Mouse (Mus musculus) forebrain, embryonic 15.5 days (tissue): ENCODE results near the gene Chrna5. TPM values are rescaled to one million over a fixed set of nuclear protein-coding genes. Genes with fewer than 3 reads are reported as not detected.

Experiments used
- ATAC-seq: fragments of 200-750 bp; cut with Nextera tagmentation; replicated peaks from 2 replicates; pipeline ENCODE4 v1.8.0; 2017; ENCODE audit warnings: mild to moderate bottlenecking, moderate TSS enrichment, moderate library complexity
- H3K27ac ChIP-seq: fragments of 300-500 bp; sonication (generic); replicated peaks from 2 replicates; pipeline ENCODE4 v1.5.1; 2015; ENCODE audit warnings: mild to moderate bottlenecking, inconsistent platforms
- H3K27me3 ChIP-seq: fragments of 300-500 bp; sonication (generic); 2 replicates; pipeline ENCODE4 v1.6.1; 2015; ENCODE audit warnings: inconsistent platforms
- H3K36me3 ChIP-seq: fragments of 300-500 bp; sonication (generic); 2 replicates; pipeline ENCODE4 v1.6.1; 2015; ENCODE audit warnings: mild to moderate bottlenecking, inconsistent platforms
- H3K4me1 ChIP-seq: fragments of 300-500 bp; sonication (generic); 2 replicates; pipeline ENCODE4 v1.6.1; 2015; ENCODE audit warnings: inconsistent platforms
- H3K4me2 ChIP-seq: fragments of 300-500 bp; sonication (generic); replicated peaks from 2 replicates; pipeline ENCODE4 v1.6.1; 2015; ENCODE audit warnings: mild to moderate bottlenecking, inconsistent platforms
- H3K4me3 ChIP-seq: fragments of 300-500 bp; sonication (generic); 2 replicates; pipeline ENCODE4 v1.5.1; 2015; ENCODE audit warnings: mild to moderate bottlenecking, inconsistent platforms
- H3K9ac ChIP-seq: fragments of 300-500 bp; sonication (generic); replicated peaks from 2 replicates; pipeline ENCODE4 v1.6.1; 2015; ENCODE audit warnings: mild to moderate bottlenecking, inconsistent platforms
- H3K9me3 ChIP-seq: fragments of 300-500 bp; sonication (generic); 2 replicates; pipeline ENCODE4 v1.6.1; 2016; ENCODE audit warnings: inconsistent platforms
- WGBS: fragments of 180-500 bp; shearing (Covaris S2); methylation state at CpG from one replicate; pipeline ENCODE4 v1.1.7; 2015; ENCODE audit warnings: mixed read lengths; 5-methylcytosine and 5-hydroxymethylcytosine counted together
- polyA plus RNA-seq: library from polyadenylated mRNA; unstranded; fragments of >200 nt; fragmentation: Nextera tagmentation; extraction: Ambion mirVana; gene quantifications from 2 replicates; pipeline ENCODE4 v1.2.1, GENCODE M21; 2015

The Chrna5 gene
- polyA plus RNA-seq, 1 experiment from 2014 or later = 1.5 TPM

DNA sequence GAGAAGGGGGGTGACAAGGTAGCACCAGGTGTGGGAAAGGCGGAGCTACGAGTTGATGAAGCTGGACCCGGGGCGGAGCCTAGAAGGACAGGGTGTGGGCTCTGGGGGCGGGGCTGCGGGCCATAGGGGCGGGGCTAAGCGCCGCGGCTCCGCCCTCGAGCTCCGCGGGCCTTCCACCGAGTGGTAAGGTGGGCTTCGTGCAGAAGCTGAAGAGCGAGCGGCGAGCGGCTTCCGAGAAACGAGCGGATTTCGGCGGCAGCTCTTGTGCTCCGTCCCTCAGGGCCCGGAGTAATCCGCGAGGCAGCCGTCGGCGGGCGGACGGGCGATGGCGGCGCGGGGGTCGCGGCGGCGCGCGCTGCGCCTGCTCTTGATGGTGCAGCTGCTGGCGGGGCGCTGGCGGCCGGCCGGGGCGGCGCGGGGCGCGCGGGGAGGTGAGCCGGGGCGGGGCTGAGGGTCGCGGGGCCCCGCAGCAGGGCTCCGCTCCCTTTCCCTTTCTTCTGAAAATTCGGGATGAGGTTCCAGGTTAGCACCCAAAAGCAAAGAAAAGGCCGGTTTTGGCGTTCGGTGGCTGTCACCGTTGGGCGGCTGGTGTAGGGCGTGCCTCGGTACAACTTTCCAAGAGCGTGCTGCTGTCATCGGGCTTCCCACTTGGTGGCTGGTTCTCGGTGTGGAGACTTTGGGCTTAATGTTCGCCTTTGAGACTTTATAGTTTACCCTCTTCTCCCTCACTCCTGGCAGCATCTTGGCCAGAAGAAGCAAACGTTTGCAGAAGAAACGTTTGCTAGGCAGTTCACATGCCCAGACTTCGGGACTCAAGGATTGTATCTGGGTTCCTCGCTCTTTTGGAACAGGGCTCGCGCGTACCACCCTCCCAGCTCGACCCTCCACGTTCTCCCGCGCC is 861 bp downstream of the Chrna5 start:
- Histone ChIP-seq H3K4me2 (peak overlapping the region; percentile 93), H3K27me3 (peaks cover 31% of the 10 kb centered on the region), H3K4me3 (peak overlapping the region; percentile 68), H3K36me3 (no peaks in the 10 kb centered on the region), H3K27ac (no peak overlapping the region), H3K4me1 (peaks cover 23% of the 10 kb centered on the region), H3K9me3 (no peaks in the 10 kb centered on the region), H3K9ac (peak overlapping the region; percentile 49)
- under 1% methylated on average over 85 of the region's 85 CpGs for WGBS
- ATAC-seq = peak; percentile 91

DNA sequence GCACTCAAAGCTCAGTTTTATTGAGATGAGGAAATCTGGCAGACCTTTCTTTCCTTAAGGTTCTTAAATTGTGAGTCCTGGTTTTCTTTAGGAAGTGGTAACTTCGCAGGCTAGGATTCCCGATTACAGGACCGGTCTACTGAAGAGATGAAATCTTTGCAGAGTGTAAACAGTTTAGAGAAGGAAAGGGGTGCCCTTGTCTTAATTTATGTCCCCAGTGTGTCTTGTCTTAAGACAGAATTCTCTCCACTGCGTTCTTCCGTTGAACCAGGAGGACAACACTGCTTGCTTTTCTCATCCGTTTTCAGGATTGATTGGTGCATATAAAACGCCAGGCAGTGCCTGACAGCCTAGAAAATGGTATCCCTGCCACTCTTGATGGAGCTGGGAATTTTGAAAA is 1.7 kb downstream of the Chrna5 start:
- no peak overlapping the region for H3K9ac ChIP-seq

DNA sequence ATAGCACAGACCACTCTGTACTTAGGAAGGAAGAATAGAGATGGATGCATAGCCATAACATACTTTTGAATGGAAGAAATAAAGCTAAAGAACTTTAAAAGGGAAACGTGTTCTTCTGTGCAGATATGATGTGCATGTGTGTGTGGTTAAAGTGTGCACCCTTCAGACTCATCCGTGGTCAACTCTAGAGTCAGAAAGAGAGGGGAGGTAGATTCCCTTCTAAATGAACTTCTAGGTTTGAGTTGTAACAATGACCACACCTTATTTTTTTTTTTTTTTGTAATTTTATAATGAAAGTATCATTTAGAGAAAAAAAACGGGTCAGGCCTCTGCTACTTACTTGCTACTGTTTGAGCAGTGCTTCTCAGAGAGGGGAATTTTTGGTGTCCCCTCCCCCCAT is 9.7 kb downstream of the Chrna5 start:
- Histone ChIP-seq H3K9me3 (no peaks in the 10 kb centered on the region), H3K4me3 (no peak overlapping the region), H3K27me3 (no peaks in the 10 kb centered on the region), H3K4me2 (no peak overlapping the region), H3K27ac (no peak overlapping the region), H3K4me1 (no peaks in the 10 kb centered on the region), H3K36me3 (no peaks in the 10 kb centered on the region), H3K9ac (no peak overlapping the region)
- WGBS = 82% methylated on average over 3 of the region's 3 CpGs
- ATAC-seq = no peak

More for the DNA sequence above, 1.7 kb downstream of the Chrna5 start:
- 6% methylated on average over 7 of the region's 7 CpGs for WGBS
- ATAC-seq = no peak
- Histone ChIP-seq H3K9me3 (no peaks in the 10 kb centered on the region), H3K4me3 (peak overlapping the region; percentile 68), H3K27me3 (peaks cover 31% of the 10 kb centered on the region), H3K36me3 (no peaks in the 10 kb centered on the region), H3K4me1 (peaks cover 23% of the 10 kb centered on the region), H3K4me2 (peak overlapping the region; percentile 93), H3K27ac (no peak overlapping the region)

DNA sequence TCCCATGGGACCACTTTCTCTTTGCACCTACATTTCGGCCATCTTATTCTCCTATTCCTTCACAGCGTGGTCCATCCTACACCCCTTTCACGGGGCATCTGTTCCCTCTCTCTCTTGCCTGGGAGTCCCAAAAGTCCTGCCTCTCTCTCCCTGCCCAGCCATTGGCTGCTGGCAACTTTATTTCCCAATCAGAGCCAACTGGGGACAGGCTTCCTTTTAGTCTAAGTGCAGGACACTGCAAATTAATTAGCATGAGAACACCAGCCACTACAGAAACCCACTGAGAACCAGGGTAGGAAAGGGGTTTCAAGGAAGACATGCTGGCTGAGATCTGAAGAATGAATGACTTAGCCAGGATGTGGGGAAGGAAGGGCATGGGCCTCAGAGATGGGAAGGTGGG is 13.7 kb downstream of the Chrna5 start:
- H3K27ac ChIP-seq = no peak overlapping the region
- 36% methylated on average over 3 of the region's 3 CpGs for WGBS
- no peak for ATAC-seq
- no peaks in the 10 kb centered on the region for H3K4me1 ChIP-seq
- no peak overlapping the region for H3K4me3 ChIP-seq
- no peaks in the 10 kb centered on the region for H3K27me3 ChIP-seq
- no peaks in the 10 kb centered on the region for H3K36me3 ChIP-seq
- H3K4me2 ChIP-seq = no peak overlapping the region
- no peak overlapping the region for H3K9ac ChIP-seq
- no peaks in the 10 kb centered on the region for H3K9me3 ChIP-seq

DNA sequence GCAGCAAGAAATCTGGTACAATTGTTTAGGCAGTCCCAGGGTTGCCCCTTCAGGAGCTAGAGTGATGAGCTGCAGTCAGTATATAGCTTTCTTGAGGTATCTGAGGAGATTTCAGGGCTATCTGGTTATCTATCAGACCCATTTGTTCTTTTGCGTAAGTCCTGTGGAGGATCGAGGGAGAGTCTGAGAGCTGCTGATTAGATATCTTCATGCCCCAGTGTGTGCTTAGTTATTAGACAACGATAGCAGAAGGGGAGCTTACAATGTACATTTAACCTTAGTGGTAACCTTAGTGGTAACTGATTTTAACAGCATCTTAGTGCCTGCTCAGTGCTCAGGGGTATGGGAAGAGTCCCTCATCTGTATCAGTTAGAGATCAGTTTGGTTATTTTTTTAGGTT is 15.0 kb downstream of the Chrna5 start:
- ATAC-seq = no peak
- Histone ChIP-seq H3K27me3 (no peaks in the 10 kb centered on the region), H3K36me3 (no peaks in the 10 kb centered on the region), H3K9ac (no peak overlapping the region), H3K9me3 (no peaks in the 10 kb centered on the region), H3K4me3 (no peak overlapping the region), H3K4me1 (no peaks in the 10 kb centered on the region), H3K27ac (no peak overlapping the region), H3K4me2 (no peak overlapping the region)
- WGBS = 92% methylated on average over 3 of the region's 3 CpGs

DNA sequence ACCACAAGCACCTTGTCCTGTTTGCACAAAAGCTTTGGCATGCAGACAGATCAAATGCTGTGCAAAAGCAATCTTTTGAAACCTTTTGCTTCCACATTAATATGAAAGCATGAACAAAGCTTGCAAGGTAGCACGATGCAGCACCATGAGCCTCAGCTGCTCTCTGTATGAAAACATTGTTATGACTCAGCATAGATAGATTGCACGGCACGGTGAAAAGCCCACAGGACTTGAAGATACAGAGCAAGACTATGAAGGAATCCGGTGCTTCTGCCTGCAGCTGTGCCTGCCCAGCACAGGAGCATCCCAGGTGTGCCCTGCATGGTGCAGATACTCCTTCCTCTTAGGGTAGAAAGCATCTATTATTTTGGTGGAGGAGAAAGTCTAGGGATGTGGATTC is 22.9 kb downstream of the Chrna5 start:
- no peak for ATAC-seq
- H3K4me3 ChIP-seq = no peak overlapping the region
- H3K27me3 ChIP-seq = no peaks in the 10 kb centered on the region
- H3K4me1 ChIP-seq = no peaks in the 10 kb centered on the region
- H3K9me3 ChIP-seq = no peaks in the 10 kb centered on the region
- WGBS = 72% methylated on average over 4 of the region's 4 CpGs
- H3K36me3 ChIP-seq = no peaks in the 10 kb centered on the region
- no peak overlapping the region for H3K27ac ChIP-seq
- no peak overlapping the region for H3K9ac ChIP-seq
- H3K4me2 ChIP-seq = no peak overlapping the region

DNA sequence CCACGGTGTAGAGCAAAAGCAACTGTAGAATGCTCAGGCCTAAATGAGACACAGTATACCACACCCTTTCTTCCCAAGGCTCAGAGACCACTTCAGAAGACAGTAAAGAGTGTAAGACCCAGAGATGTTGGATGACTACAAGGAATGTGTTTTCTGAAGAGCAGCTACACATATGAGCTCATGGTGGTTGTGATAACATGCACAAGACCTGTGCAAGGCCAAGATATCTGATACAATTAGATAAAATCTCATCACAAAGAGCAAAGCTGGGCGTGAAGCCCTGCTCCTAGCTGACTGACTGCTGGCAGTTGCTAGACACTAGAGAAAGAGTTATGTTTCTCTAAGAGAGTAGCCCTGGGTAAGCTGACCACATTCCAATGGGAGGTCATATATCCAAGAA is 29.0 kb downstream of the Chrna5 start:
- H3K36me3 ChIP-seq = no peaks in the 10 kb centered on the region
- H3K4me2 ChIP-seq = no peak overlapping the region
- no peak overlapping the region for H3K4me3 ChIP-seq
- ATAC-seq = no peak
- 84% methylated on average over 2 of the region's 2 CpGs for WGBS
- no peaks in the 10 kb centered on the region for H3K9me3 ChIP-seq
- H3K27me3 ChIP-seq = no peaks in the 10 kb centered on the region
- no peak overlapping the region for H3K27ac ChIP-seq
- no peak overlapping the region for H3K9ac ChIP-seq
- no peaks in the 10 kb centered on the region for H3K4me1 ChIP-seq

DNA sequence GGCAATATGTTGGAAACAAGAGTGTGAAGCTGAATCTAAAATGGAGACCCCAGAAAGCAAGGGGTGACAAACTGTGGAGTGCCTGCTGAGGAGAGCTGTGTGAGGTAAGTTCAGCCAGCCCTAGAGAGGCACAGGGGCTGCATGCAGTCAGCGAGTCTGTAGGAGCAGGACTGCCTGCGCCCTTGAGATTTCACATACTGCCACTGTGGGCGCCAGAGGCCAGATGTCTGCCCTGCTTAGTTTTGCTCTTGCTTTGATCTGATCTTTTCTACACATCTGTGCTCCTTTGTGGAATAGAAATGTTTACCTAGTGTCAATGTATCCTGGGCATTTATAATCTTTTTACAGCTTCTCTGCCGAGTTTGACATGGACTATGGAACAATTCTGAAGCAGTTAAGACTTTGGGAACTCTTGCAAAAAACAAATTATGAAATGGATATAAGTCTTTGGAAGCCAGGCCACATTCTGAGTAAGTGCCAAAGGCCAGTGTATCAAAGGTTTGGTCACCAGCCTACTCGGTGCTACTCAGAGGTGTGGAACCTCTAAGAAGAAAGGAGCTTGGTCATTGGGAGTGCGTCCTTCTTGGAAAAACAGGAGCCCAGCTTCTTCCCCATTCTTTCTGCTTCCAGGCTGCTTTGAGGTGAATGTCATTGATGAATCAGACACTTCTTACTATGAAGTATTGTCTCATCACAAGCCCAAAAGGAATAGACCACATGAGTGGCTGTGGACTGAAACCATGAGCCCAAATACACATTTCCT is 30.1 kb downstream of the Chrna5 start:
- Histone ChIP-seq H3K4me2 (no peak overlapping the region), H3K27me3 (no peaks in the 10 kb centered on the region), H3K36me3 (no peaks in the 10 kb centered on the region), H3K4me3 (no peak overlapping the region), H3K27ac (no peak overlapping the region), H3K9ac (no peak overlapping the region), H3K4me1 (no peaks in the 10 kb centered on the region), H3K9me3 (no peaks in the 10 kb centered on the region)
- 58% methylated on average over 6 of the region's 6 CpGs for WGBS
- ATAC-seq = no peak

DNA sequence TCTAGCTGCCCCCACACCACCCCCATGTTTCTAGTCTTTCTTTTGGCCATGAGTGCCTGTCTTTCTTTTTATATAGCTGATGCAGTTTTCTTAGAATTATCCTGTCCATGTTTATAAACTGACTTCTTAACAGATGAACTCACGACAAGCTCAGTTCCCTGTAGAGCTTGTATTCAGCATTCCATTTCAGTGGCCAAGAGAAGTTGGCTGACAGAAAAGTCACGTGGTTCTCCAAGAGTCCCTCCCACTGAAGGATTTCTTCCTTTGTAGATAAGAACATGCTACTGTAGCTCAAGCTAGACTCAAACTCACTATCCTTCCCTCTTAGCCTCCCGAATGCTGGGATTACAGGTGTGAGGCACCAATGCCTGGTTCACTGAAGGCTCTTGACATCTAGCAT is 36.2 kb downstream of the Chrna5 start:
- no peaks in the 10 kb centered on the region for H3K4me1 ChIP-seq
- ATAC-seq = no peak

DNA sequence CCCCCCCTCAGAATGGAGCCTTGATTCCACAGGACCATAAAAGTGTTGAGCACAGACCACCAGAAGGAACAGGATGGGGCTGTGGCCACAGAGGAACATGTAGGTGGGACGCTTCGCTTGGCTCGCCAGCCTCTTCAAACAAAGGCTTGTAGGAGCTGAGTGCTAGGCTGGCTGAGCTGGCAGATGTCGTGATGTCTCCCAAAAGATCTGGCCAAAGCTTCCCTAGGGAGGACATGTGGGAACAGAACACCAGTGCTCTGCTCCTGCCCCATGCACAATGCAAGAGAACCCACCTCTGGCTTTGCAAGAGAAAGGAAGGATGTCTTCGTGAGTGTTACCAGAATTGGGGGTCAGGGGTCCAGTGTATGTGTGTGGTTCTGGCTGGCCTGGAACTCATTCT is 42.6 kb downstream of the Chrna5 start:
- Histone ChIP-seq H3K36me3 (no peaks in the 10 kb centered on the region), H3K9me3 (no peaks in the 10 kb centered on the region), H3K27ac (no peak overlapping the region), H3K4me2 (no peak overlapping the region), H3K27me3 (peaks cover 33% of the 10 kb centered on the region), H3K9ac (no peak overlapping the region), H3K4me3 (no peak overlapping the region), H3K4me1 (peaks cover 10% of the 10 kb centered on the region)
- 93% methylated on average over 5 of the region's 5 CpGs for WGBS
- no peak for ATAC-seq

More for the DNA sequence above, 36.2 kb downstream of the Chrna5 start:
- no peaks in the 10 kb centered on the region for H3K27me3 ChIP-seq
- no peak overlapping the region for H3K9ac ChIP-seq
- no peak overlapping the region for H3K4me3 ChIP-seq
- H3K36me3 ChIP-seq = no peaks in the 10 kb centered on the region
- no peak overlapping the region for H3K27ac ChIP-seq
- H3K9me3 ChIP-seq = no peaks in the 10 kb centered on the region
- WGBS = 85% methylated on average over 3 of the region's 3 CpGs
- no peak overlapping the region for H3K4me2 ChIP-seq

DNA sequence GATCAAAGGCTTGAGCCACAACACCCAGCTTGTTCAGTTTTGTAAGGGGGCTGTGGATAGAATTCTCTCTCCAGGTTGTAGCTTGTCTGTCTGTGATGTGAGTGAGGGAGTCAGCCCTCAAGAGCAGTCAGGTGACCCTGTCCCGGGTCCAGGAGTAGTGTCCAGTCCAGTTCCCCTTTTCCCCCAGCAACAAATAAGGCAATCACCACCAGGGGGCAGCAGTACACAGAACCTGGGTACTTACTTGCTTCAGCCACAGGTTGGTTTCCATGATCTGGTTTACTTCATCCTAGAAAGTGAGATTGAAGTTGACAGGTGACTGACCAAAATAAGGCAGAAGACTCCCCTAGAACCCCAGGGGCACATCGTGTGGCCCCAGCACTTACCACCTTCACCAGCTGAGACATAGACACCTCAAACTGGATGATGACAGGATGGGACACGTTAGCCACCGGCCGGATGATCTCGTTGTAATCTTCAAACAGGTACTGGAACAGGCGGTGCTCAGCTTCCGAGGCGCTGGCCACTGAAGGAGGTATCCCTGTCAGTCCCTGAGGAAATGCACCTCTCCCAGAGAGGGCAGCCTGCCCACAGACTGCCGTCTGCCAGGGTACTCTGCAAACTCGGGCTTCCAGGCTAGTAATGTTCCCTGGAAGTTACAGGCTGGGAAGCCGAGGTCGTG is 43.4 kb downstream of the Chrna5 start:
- Histone ChIP-seq H3K9ac (no peak overlapping the region), H3K9me3 (no peaks in the 10 kb centered on the region), H3K36me3 (no peaks in the 10 kb centered on the region), H3K4me3 (no peak overlapping the region), H3K27me3 (peaks cover 33% of the 10 kb centered on the region), H3K4me1 (peaks cover 10% of the 10 kb centered on the region), H3K4me2 (no peak overlapping the region), H3K27ac (no peak overlapping the region)
- ATAC-seq = no peak
- WGBS = 40% methylated on average over 13 of the region's 13 CpGs
